Mouse (Mus musculus): ENCODE results near the gene Olfr113.
"Not testable (repeated sequence)": the region's sequence is repeated elsewhere in the genome, so short reads cannot be mapped to it uniquely, and the experiment has no call there.

Olfr113 gene

GRCm38 (mm10) chr17:37577563-37577962 is at the start of gene Olfr113:
Gene Olfr113 (minus strand): TSS chr17:37577663.
- no peak for DNase-seq

- no peak for DNase-seq
Measured at GRCm38 (mm10) chr17:37627009-37627408, 49.5 kb upstream of the Olfr113 start, which contains the start of the genes Olfr115 and Olfr116. Gene Olfr115 (minus strand): TSS chr17:37627109. Gene Olfr116 (minus strand): TSS chr17:37627199.

- DNase-seq = no peak
Measured at GRCm38 (mm10) chr17:37592643-37593042, 15.2 kb upstream of the Olfr113 start, which contains the start of gene Olfr114. Gene Olfr114 (minus strand): TSS chr17:37592743.

GRCm38 (mm10) chr17:37569351-37569750 is 8.1 kb downstream of the Olfr113 start, which contains the start of gene Olfr112:
Gene Olfr112 (minus strand): TSS chr17:37569451.
- DNase-seq = no peak

- no peak for DNase-seq
Measured at GRCm38 (mm10) chr17:37558913-37559615, 18.4 kb downstream of the Olfr113 start.

GRCm38 (mm10) chr17:37543800-37544435 is 33.5 kb downstream of the Olfr113 start:
- DNase-seq = no peak

- DNase-seq = no peak
Measured at GRCm38 (mm10) chr17:37541454-37542119, 35.9 kb downstream of the Olfr113 start.

GRCm38 (mm10) chr17:37538416-37538815 is 39.0 kb downstream of the Olfr113 start:
- not testable (repeated sequence) for DNase-seq

GRCm38 (mm10) chr17:37535173-37535572 is 42.3 kb downstream of the Olfr113 start:
- no peak for DNase-seq

GRCm38 (mm10) chr17:37525427-37525826 is 52.0 kb downstream of the Olfr113 start:
- DNase-seq = not testable (repeated sequence)

- not testable (repeated sequence) for DNase-seq
Measured at GRCm38 (mm10) chr17:37524612-37525011, 52.9 kb downstream of the Olfr113 start.
